Mouse (Mus musculus): ENCODE measurements around the gene Nrxn3.

- TF ChIP-seq CTCF (IDR thresholded peaks at IDR 0.05; ENCODE audit: borderline replicate concordance, insufficient read depth, low read length): no peak
- TF ChIP-seq POLR2A (IDR thresholded peaks at IDR 0.05; ENCODE audit: low read depth, low read length): no peak
Observed at GRCm38 (mm10) chr12:88976621-88977020, 253.9 kb downstream of the Nrxn3 start.
